Mouse (Mus musculus): ENCODE measurements around the gene Sirt7.

- TF ChIP-seq CTCF (IDR thresholded peaks at IDR 0.05; ENCODE audit: low read depth) (no peak), EP300 (optimal IDR thresholded peaks at IDR 0.05) (no peak)
Observed at GRCm38 (mm10) chr11:120573585-120574277, 51.3 kb downstream of the Sirt7 start.

All from stomach, postnatal 0 days (tissue).